Mouse (Mus musculus): ENCODE measurements around the gene Pde11a. TPM values are rescaled to one million over a fixed set of nuclear protein-coding genes. Genes with fewer than 3 reads are reported as not detected.

Gene Pde11a
- polyA plus RNA-seq, 1 experiment from 2014 or later: 0.06 TPM

- no peak overlapping the region for H3K4me3 ChIP-seq
- ATAC-seq (ENCODE audit: insufficient number of reproducible peaks, low FRiP score): no peak
- no peak overlapping the region for H3K4me2 ChIP-seq
- no peaks in the 10 kb centered on the region for H3K9me3 ChIP-seq (replicated peaks)
- H3K27me3 ChIP-seq (replicated peaks): no peaks in the 10 kb centered on the region
- peaks cover 3% of the 10 kb centered on the region; the same call in 1 of the 2 replicates for H3K4me1 ChIP-seq (replicated peaks)
- H3K36me3 ChIP-seq: no peaks in the 10 kb centered on the region
- WGBS: 74% methylated on average over 2 of the region's 2 CpGs
- no peak overlapping the region for H3K9ac ChIP-seq
- no peak overlapping the region for H3K27ac ChIP-seq (ENCODE audit: poor library complexity, severe bottlenecking)
These were observed 179.6 kb downstream of the Pde11a start for GRCm38 (mm10) chr2:76158973-76159372.

GRCm38 (mm10) chr2:76141136-76141535 is 197.4 kb downstream of the Pde11a start:
- ATAC-seq (ENCODE audit: insufficient number of reproducible peaks, low FRiP score): no peak
- no peaks in the 10 kb centered on the region for H3K36me3 ChIP-seq
- no peak overlapping the region for H3K9ac ChIP-seq
- H3K27ac ChIP-seq (ENCODE audit: poor library complexity, severe bottlenecking): no peak overlapping the region
- H3K4me3 ChIP-seq: no peak overlapping the region
- H3K4me2 ChIP-seq: no peak overlapping the region
- H3K9me3 ChIP-seq (replicated peaks): no peaks in the 10 kb centered on the region
- H3K27me3 ChIP-seq (replicated peaks): no peaks in the 10 kb centered on the region
- no peaks in the 10 kb centered on the region for H3K4me1 ChIP-seq (replicated peaks)
- 80% methylated on average over 10 of the region's 10 CpGs for WGBS

- Histone ChIP-seq H3K27ac (ENCODE audit: poor library complexity, severe bottlenecking) (no peak overlapping the region), H3K27me3 (replicated peaks) (no peaks in the 10 kb centered on the region), H3K4me2 (no peak overlapping the region), H3K9me3 (replicated peaks) (no peaks in the 10 kb centered on the region), H3K4me3 (no peak overlapping the region), H3K36me3 (no peaks in the 10 kb centered on the region), H3K9ac (no peak overlapping the region), H3K4me1 (replicated peaks) (no peaks in the 10 kb centered on the region)
- WGBS: 38% methylated on average over 3 of the region's 3 CpGs
- ATAC-seq (ENCODE audit: insufficient number of reproducible peaks, low FRiP score): no peak
These were observed 205.6 kb downstream of the Pde11a start for GRCm38 (mm10) chr2:76132983-76133382.

- H3K4me1 ChIP-seq (replicated peaks): no peaks in the 10 kb centered on the region
- H3K36me3 ChIP-seq: no peaks in the 10 kb centered on the region
- H3K4me2 ChIP-seq: no peak overlapping the region
- H3K4me3 ChIP-seq: no peak overlapping the region
- WGBS: 58% methylated on average over 12 of the region's 12 CpGs
- H3K9ac ChIP-seq: no peak overlapping the region
- ATAC-seq (ENCODE audit: insufficient number of reproducible peaks, low FRiP score): no peak
- H3K27ac ChIP-seq (ENCODE audit: poor library complexity, severe bottlenecking): no peak overlapping the region
- no peaks in the 10 kb centered on the region for H3K9me3 ChIP-seq (replicated peaks)
- no peaks in the 10 kb centered on the region for H3K27me3 ChIP-seq (replicated peaks)
These were observed 208.5 kb downstream of the Pde11a start for GRCm38 (mm10) chr2:76129933-76130627.

- H3K9ac ChIP-seq: no peak overlapping the region
- H3K4me2 ChIP-seq: peak overlapping the region; percentile 28; the same call in 1 of the 2 replicates
- no peaks in the 10 kb centered on the region for H3K36me3 ChIP-seq
- no peaks in the 10 kb centered on the region for H3K4me1 ChIP-seq (replicated peaks)
- 46% methylated on average over 8 of the region's 8 CpGs for WGBS
- no peak overlapping the region for H3K27ac ChIP-seq (ENCODE audit: poor library complexity, severe bottlenecking)
- no peak overlapping the region for H3K4me3 ChIP-seq
- no peak for ATAC-seq (ENCODE audit: insufficient number of reproducible peaks, low FRiP score)
- H3K27me3 ChIP-seq (replicated peaks): no peaks in the 10 kb centered on the region
- no peaks in the 10 kb centered on the region for H3K9me3 ChIP-seq (replicated peaks)
These were observed 209.5 kb downstream of the Pde11a start for GRCm38 (mm10) chr2:76129058-76129437.

GRCm38 (mm10) chr2:76128105-76129057 is 210.2 kb downstream of the Pde11a start:
- peak overlapping the region; percentile 28; the same call in 1 of the 2 replicates for H3K4me2 ChIP-seq
- no peaks in the 10 kb centered on the region for H3K9me3 ChIP-seq (replicated peaks)
- no peaks in the 10 kb centered on the region for H3K36me3 ChIP-seq
- H3K27ac ChIP-seq (ENCODE audit: poor library complexity, severe bottlenecking): no peak overlapping the region
- 53% methylated on average over 9 of the region's 9 CpGs for WGBS
- H3K27me3 ChIP-seq (replicated peaks): no peaks in the 10 kb centered on the region
- no peak for ATAC-seq (ENCODE audit: insufficient number of reproducible peaks, low FRiP score)
- H3K4me3 ChIP-seq: no peak overlapping the region
- H3K9ac ChIP-seq: no peak overlapping the region
- H3K4me1 ChIP-seq (replicated peaks): no peaks in the 10 kb centered on the region

GRCm38 (mm10) chr2:76126651-76127050 is 211.9 kb downstream of the Pde11a start:
- no peak overlapping the region for H3K9ac ChIP-seq
- WGBS: 88% methylated on average over 6 of the region's 6 CpGs
- no peak for ATAC-seq (ENCODE audit: insufficient number of reproducible peaks, low FRiP score)
- no peak overlapping the region for H3K4me2 ChIP-seq
- no peaks in the 10 kb centered on the region for H3K9me3 ChIP-seq (replicated peaks)
- no peak overlapping the region for H3K4me3 ChIP-seq
- H3K27ac ChIP-seq (ENCODE audit: poor library complexity, severe bottlenecking): no peak overlapping the region
- H3K27me3 ChIP-seq (replicated peaks): no peaks in the 10 kb centered on the region
- no peaks in the 10 kb centered on the region for H3K36me3 ChIP-seq
- H3K4me1 ChIP-seq (replicated peaks): no peaks in the 10 kb centered on the region

GRCm38 (mm10) chr2:76124821-76125220 is 213.8 kb downstream of the Pde11a start:
- Histone ChIP-seq H3K36me3 (no peaks in the 10 kb centered on the region), H3K4me2 (no peak overlapping the region), H3K27me3 (replicated peaks) (no peaks in the 10 kb centered on the region), H3K9ac (no peak overlapping the region), H3K4me1 (replicated peaks) (no peaks in the 10 kb centered on the region), H3K4me3 (no peak overlapping the region), H3K9me3 (replicated peaks) (no peaks in the 10 kb centered on the region), H3K27ac (ENCODE audit: poor library complexity, severe bottlenecking) (no peak overlapping the region)
- ATAC-seq (ENCODE audit: insufficient number of reproducible peaks, low FRiP score): no peak
- 76% methylated on average over 6 of the region's 6 CpGs for WGBS

GRCm38 (mm10) chr2:76122167-76122566 is 216.4 kb downstream of the Pde11a start:
- Histone ChIP-seq H3K4me2 (no peak overlapping the region), H3K9me3 (replicated peaks) (no peaks in the 10 kb centered on the region), H3K4me3 (no peak overlapping the region), H3K9ac (no peak overlapping the region), H3K27ac (ENCODE audit: poor library complexity, severe bottlenecking) (no peak overlapping the region), H3K27me3 (replicated peaks) (no peaks in the 10 kb centered on the region), H3K36me3 (no peaks in the 10 kb centered on the region), H3K4me1 (replicated peaks) (no peaks in the 10 kb centered on the region; the same call in 1 of the 2 replicates)
- 83% methylated on average over 6 of the region's 6 CpGs for WGBS
- ATAC-seq (ENCODE audit: insufficient number of reproducible peaks, low FRiP score): no peak

- Histone ChIP-seq H3K9me3 (replicated peaks) (no peaks in the 10 kb centered on the region), H3K36me3 (no peaks in the 10 kb centered on the region), H3K4me2 (no peak overlapping the region), H3K27ac (ENCODE audit: poor library complexity, severe bottlenecking) (no peak overlapping the region), H3K9ac (no peak overlapping the region), H3K27me3 (replicated peaks) (no peaks in the 10 kb centered on the region), H3K4me3 (no peak overlapping the region), H3K4me1 (replicated peaks) (no peaks in the 10 kb centered on the region; the same call in 1 of the 2 replicates)
- WGBS: 64% methylated on average over 2 of the region's 2 CpGs
- ATAC-seq (ENCODE audit: insufficient number of reproducible peaks, low FRiP score): no peak
These were observed 218.7 kb downstream of the Pde11a start for GRCm38 (mm10) chr2:76119848-76120247.

GRCm38 (mm10) chr2:76118491-76118890 is 220.1 kb downstream of the Pde11a start:
- Histone ChIP-seq H3K4me3 (no peak overlapping the region), H3K9me3 (replicated peaks) (no peaks in the 10 kb centered on the region), H3K9ac (no peak overlapping the region), H3K4me2 (no peak overlapping the region), H3K4me1 (replicated peaks) (no peaks in the 10 kb centered on the region; the same call in 1 of the 2 replicates), H3K27ac (ENCODE audit: poor library complexity, severe bottlenecking) (no peak overlapping the region), H3K27me3 (replicated peaks) (no peaks in the 10 kb centered on the region), H3K36me3 (no peaks in the 10 kb centered on the region)
- WGBS: 43% methylated on average over 5 of the region's 5 CpGs
- ATAC-seq (ENCODE audit: insufficient number of reproducible peaks, low FRiP score): no peak
